Mouse (Mus musculus) limb, embryonic 14.5 days (tissue): Measurements from ENCODE around the gene C1qbp. TPM values are rescaled to one million over a fixed set of nuclear protein-coding genes. Genes with fewer than 3 reads are reported as not detected.
A peak's percentile ranks its signal among the peaks of the same experiment; 100 is the strongest.

ENCODE experiments used
- ATAC-seq: fragments of 200-750 bp; cut with Nextera tagmentation; 2 replicates; pipeline ENCODE4 v1.8.0; 2017; ENCODE audit warnings: low read depth, moderate number of reproducible peaks, moderate TSS enrichment; ENCODE audit not compliant: low FRiP score
- DNase-seq: peaks from one replicate; pipeline ENCODE4 v3.0.0-alpha.2; 2015; ENCODE audit warnings: low spot score
- H3K27ac ChIP-seq: fragments of 300-500 bp; sonication (generic); replicated peaks from 2 replicates; pipeline ENCODE4 v1.5.1; 2014; ENCODE audit warnings: low read depth, mild to moderate bottlenecking, low read length, moderate library complexity, mixed read lengths
- H3K27me3 ChIP-seq: fragments of 300-500 bp; sonication (generic); 2 replicates; pipeline ENCODE4 v1.6.1; 2014; ENCODE audit warnings: low read length, mixed read lengths; ENCODE audit not compliant: control insufficient read depth, insufficient read depth
- H3K36me3 ChIP-seq: fragments of 300-500 bp; sonication (generic); 2 replicates; pipeline ENCODE4 v1.6.1; 2014; ENCODE audit warnings: mild to moderate bottlenecking, low read length, moderate library complexity, mixed read lengths; ENCODE audit not compliant: control insufficient read depth, insufficient read depth
- H3K4me1 ChIP-seq: fragments of 300-500 bp; sonication (generic); 2 replicates; pipeline ENCODE4 v1.6.1; 2014; ENCODE audit warnings: antibody characterized with exemption, low read length, mixed read lengths; ENCODE audit not compliant: control insufficient read depth, insufficient read depth
- H3K4me2 ChIP-seq: fragments of 300-500 bp; sonication (generic); replicated peaks from 2 replicates; pipeline ENCODE4 v1.6.1; 2014; ENCODE audit warnings: low read depth, mild to moderate bottlenecking, low read length, moderate library complexity; ENCODE audit not compliant: severe bottlenecking
- H3K4me3 ChIP-seq: fragments of 300-500 bp; sonication (generic); replicated peaks from 2 replicates; pipeline ENCODE4 v1.5.1; 2014; ENCODE audit warnings: low read length
- H3K9ac ChIP-seq: fragments of 300-500 bp; sonication (generic); 2 replicates; pipeline ENCODE4 v1.6.1; 2014; ENCODE audit warnings: mild to moderate bottlenecking, low read depth, low read length, moderate library complexity; ENCODE audit not compliant: severe bottlenecking
- H3K9me3 ChIP-seq: fragments of 300-500 bp; sonication (generic); 2 replicates; pipeline ENCODE4 v1.6.1; 2016; ENCODE audit warnings: low read length; ENCODE audit not compliant: control insufficient read depth
- POLR2A ChIP-seq: fragments of 200-500 bp; IDR thresholded peaks from 2 replicates; pipeline ENCODE4 v1.8.0; 2012; ENCODE audit warnings: inconsistent platforms, mild to moderate bottlenecking, moderate library complexity, borderline replicate concordance; ENCODE audit not compliant: insufficient read depth, insufficient read length; ENCODE audit errors: extremely low read depth
- WGBS: fragments of 180-500 bp; shearing (Covaris S2); extraction: QIAGEN DNeasy Blood & Tissue Kit; methylation state at CpG from one replicate; pipeline ENCODE4 v1.1.7; 2014; 5-methylcytosine and 5-hydroxymethylcytosine counted together
- polyA plus RNA-seq, 2 experiments: library from polyadenylated mRNA; depleted of rRNA in 1 of 2; stranded (reverse) in 1 of 2; unstranded in 1 of 2; fragments of >200 nt; fragmentation: Nextera tagmentation in 1 of 2; extraction: Ambion mirVana in 1 of 2; gene quantifications; 2 replicates each; pipeline versions ENCODE4 v1.2.1 to v1.2.3; 2012 to 2014

Gene C1qbp
- polyA plus RNA-seq, 2 experiments = 173 to 221 TPM

GRCm38 (mm10) chr11:71018416-71019200, 35.8 kb upstream of the C1qbp start:
- peak; percentile 7 for ATAC-seq
- TF ChIP-seq POLR2A = no peak
- Histone ChIP-seq H3K4me3 (peak overlapping the region; percentile 91), H3K27me3 (no peaks in the 10 kb centered on the region), H3K36me3 (peaks cover 22% of the 10 kb centered on the region), H3K4me1 (peaks cover 20% of the 10 kb centered on the region), H3K27ac (peak overlapping the region; percentile 58), H3K4me2 (peak overlapping the region; percentile 82), H3K9me3 (no peaks in the 10 kb centered on the region), H3K9ac (peak overlapping the region; percentile 85)
- DNase-seq = peak; percentile 3
- WGBS = 7% methylated on average over 28 of the region's 28 CpGs

- Histone ChIP-seq H3K4me1 (peaks cover 20% of the 10 kb centered on the region), H3K9ac (no peak overlapping the region), H3K36me3 (peaks cover 24% of the 10 kb centered on the region), H3K4me2 (no peak overlapping the region), H3K9me3 (no peaks in the 10 kb centered on the region), H3K4me3 (no peak overlapping the region), H3K27me3 (no peaks in the 10 kb centered on the region), H3K27ac (no peak overlapping the region)
- DNase-seq (no peak), ATAC-seq (no peak)
- 97% methylated on average over 1 of the region's 1 CpGs for WGBS
- TF ChIP-seq POLR2A = no peak
Observed at GRCm38 (mm10) chr11:71017051-71017450, 34.2 kb upstream of the C1qbp start.

DNA sequence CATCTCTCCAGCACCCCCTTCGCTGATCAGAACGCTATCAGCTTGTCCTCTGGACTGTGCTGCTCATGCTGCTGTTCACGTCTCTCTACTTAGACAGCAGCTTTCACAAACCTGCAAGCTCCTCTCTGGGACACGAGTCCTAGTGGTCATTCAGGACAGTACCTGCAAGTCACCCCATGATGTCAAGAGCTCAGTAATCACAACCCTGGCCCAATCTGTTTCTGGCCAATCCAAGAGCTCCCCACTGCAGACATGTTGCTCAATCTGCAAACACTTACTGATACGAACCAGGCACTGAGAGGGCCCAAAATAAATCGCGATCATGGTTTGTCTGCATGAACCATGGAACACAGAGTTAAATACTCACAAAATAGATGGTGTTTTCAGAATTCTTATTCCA, 29.9 kb upstream of the C1qbp start:
- H3K4me2 ChIP-seq = no peak overlapping the region
- H3K4me3 ChIP-seq = no peak overlapping the region
- H3K27ac ChIP-seq = no peak overlapping the region
- no peaks in the 10 kb centered on the region for H3K27me3 ChIP-seq
- 95% methylated on average over 7 of the region's 7 CpGs for WGBS
- peaks cover 3% of the 10 kb centered on the region for H3K4me1 ChIP-seq
- H3K9ac ChIP-seq = no peak overlapping the region
- H3K36me3 ChIP-seq = peaks cover 51% of the 10 kb centered on the region
- no peak for TF ChIP-seq POLR2A
- DNase-seq = no peak
- H3K9me3 ChIP-seq = no peaks in the 10 kb centered on the region
- no peak for ATAC-seq

DNA sequence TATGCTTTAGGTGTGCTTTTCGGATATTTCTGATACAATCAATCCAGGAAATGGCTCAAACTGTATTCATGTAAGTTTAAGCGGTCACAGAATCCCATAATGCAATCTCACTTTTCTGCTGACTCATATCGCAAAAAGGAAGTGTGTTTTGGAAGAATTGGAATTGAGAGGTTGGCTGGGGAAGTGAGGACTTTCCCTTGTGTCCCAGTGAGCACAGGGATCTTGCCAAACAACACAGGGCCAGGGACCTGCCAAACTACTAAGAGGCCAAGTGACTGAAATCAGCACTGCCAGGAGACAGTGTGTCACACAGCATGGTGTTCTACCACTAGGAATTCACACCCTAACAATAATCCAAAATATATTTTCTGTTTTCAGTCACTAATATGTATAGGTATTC, 25.5 kb upstream of the C1qbp start:
- TF ChIP-seq POLR2A = no peak
- Histone ChIP-seq H3K4me1 (peaks cover 5% of the 10 kb centered on the region), H3K9ac (no peak overlapping the region), H3K27ac (no peak overlapping the region), H3K27me3 (no peaks in the 10 kb centered on the region), H3K4me3 (no peak overlapping the region), H3K4me2 (no peak overlapping the region), H3K36me3 (peaks cover 50% of the 10 kb centered on the region), H3K9me3 (no peaks in the 10 kb centered on the region)
- ATAC-seq = no peak
- no peak for DNase-seq
- WGBS = 91% methylated on average over 3 of the region's 3 CpGs

DNA sequence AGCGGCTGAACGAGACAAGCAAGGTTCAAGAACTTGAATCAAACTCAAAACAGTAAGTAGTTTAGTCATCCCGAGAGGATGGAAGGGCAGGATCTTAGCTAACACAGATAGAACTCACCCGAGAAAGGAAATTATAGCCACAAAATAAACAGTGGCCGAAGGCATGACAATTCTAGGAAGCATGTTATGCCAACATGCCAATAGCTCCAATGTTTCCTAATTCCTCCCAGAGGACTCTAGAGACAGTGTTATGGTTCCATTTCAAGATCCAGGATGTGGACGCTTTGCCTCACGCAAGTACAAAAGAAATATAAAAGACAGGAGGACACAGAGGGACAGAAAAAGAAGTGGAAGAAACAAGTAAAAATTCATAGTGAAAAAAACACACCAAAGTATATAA, 25.0 kb upstream of the C1qbp start:
- peaks cover 48% of the 10 kb centered on the region for H3K36me3 ChIP-seq

More for the DNA sequence above, 25.0 kb upstream of the C1qbp start:
- WGBS = 90% methylated on average over 7 of the region's 7 CpGs
- Histone ChIP-seq H3K9ac (no peak overlapping the region), H3K4me1 (peaks cover 10% of the 10 kb centered on the region), H3K9me3 (no peaks in the 10 kb centered on the region), H3K4me3 (no peak overlapping the region), H3K27ac (no peak overlapping the region), H3K4me2 (no peak overlapping the region), H3K27me3 (no peaks in the 10 kb centered on the region)
- DNase-seq (no peak), ATAC-seq (no peak)
- no peak for TF ChIP-seq POLR2A
